Mouse (Mus musculus): Measurements from ENCODE around the gene Lrig3. TPM values are rescaled to one million over a fixed set of nuclear protein-coding genes. Genes with fewer than 3 reads are reported as not detected.

Gene Lrig3
- polyA plus RNA-seq, 1 experiment, result not detected

- H3K27me3 ChIP-seq (ENCODE audit: control insufficient read depth), result no peaks in the 10 kb centered on the region
- TF ChIP-seq TAL1 (IDR thresholded peaks at IDR 0.05; ENCODE audit: low read length) (no peak), GATA1 (IDR thresholded peaks at IDR 0.05; ENCODE audit: low read length) (no peak)
- H3K4me3 ChIP-seq (replicated peaks), result no peak overlapping the region
- no peaks in the 10 kb centered on the region for H3K4me1 ChIP-seq (ENCODE audit: control insufficient read depth)
- H3K9me3 ChIP-seq (ENCODE audit: control insufficient read depth, low read length), result peaks cover 19% of the 10 kb centered on the region
- H3K36me3 ChIP-seq (ENCODE audit: control insufficient read depth), result no peaks in the 10 kb centered on the region
Measured at GRCm38 (mm10) chr10:125991819-125992218, 25.9 kb downstream of the Lrig3 start.

DNA sequence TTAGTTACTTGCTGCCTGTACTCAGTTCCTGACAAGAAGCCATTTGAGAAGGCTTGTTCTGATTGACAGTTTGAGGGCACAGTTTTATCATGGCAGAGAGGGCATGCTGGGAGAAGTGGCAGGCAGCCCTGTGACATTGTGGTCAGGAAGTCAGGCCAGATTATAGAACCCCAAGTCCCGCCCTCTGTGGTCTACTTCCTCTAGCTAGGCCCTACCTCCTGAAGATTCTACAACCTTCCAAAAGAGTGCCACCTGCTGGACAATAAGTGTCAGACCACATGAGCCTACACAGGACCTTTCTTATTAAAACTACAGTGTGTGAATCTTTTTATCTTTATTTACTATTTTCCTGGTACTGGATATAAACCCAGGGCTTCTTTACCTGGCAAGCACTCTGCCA lies 28.9 kb downstream of the Lrig3 start:
- TF ChIP-seq TAL1 (IDR thresholded peaks at IDR 0.05; ENCODE audit: low read length) (no peak), GATA1 (IDR thresholded peaks at IDR 0.05; ENCODE audit: low read length) (no peak)
- Histone ChIP-seq H3K4me1 (ENCODE audit: control insufficient read depth) (no peaks in the 10 kb centered on the region), H3K9me3 (ENCODE audit: control insufficient read depth, low read length) (peaks cover 12% of the 10 kb centered on the region), H3K36me3 (ENCODE audit: control insufficient read depth) (no peaks in the 10 kb centered on the region), H3K27me3 (ENCODE audit: control insufficient read depth) (no peaks in the 10 kb centered on the region), H3K4me3 (replicated peaks) (no peak overlapping the region)

DNA sequence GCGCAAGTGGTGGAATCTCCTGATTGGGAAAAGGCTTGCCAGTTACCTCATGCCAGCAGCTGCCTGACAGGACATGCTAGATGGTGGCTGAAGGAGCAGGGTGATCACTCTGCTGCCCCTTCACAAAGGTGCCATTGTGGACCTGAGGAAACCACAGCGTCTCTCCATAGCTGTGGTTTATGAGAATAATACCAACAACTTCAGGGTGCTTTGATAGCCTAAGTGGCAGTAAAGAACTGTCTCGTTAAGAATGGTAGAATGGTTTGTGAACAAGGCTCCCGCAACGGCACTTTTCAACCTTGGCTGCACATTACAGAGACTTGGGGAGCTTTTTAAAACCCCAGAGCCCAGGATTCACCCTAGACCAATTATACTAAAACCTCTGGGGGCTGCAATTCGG lies 29.7 kb downstream of the Lrig3 start:
- H3K4me3 ChIP-seq (replicated peaks), result no peak overlapping the region

DNA sequence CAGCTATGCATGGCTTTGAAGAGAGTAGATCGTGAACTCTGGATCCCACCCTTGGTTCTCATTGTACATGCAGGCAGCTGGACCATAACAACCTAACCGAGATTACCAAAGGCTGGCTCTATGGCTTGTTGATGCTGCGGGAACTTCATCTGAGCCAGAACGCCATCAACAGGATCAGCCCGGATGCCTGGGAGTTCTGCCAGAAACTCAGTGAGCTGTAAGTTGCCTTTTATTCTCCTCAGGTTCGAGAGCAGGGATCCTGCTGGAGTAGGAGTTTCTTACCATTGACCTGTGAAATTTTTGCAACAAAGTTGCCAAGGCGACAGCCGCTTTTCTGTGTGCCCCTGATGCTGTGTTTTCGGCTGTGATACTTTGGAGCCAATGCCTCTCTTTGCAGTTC lies 31.0 kb downstream of the Lrig3 start:
- Histone ChIP-seq H3K36me3 (ENCODE audit: control insufficient read depth) (no peaks in the 10 kb centered on the region), H3K9me3 (ENCODE audit: control insufficient read depth, low read length) (peaks cover 19% of the 10 kb centered on the region), H3K4me3 (replicated peaks) (no peak overlapping the region), H3K27me3 (ENCODE audit: control insufficient read depth) (no peaks in the 10 kb centered on the region), H3K4me1 (ENCODE audit: control insufficient read depth) (no peaks in the 10 kb centered on the region)
- TF ChIP-seq GATA1 (IDR thresholded peaks at IDR 0.05; ENCODE audit: low read length) (no peak), TAL1 (IDR thresholded peaks at IDR 0.05; ENCODE audit: low read length) (no peak)

More for the DNA sequence above, 29.7 kb downstream of the Lrig3 start:
- TF ChIP-seq GATA1 (IDR thresholded peaks at IDR 0.05; ENCODE audit: low read length), result no peak
- no peak for TF ChIP-seq TAL1 (IDR thresholded peaks at IDR 0.05; ENCODE audit: low read length)
- H3K9me3 ChIP-seq (ENCODE audit: control insufficient read depth, low read length), result peaks cover 12% of the 10 kb centered on the region
- no peaks in the 10 kb centered on the region for H3K36me3 ChIP-seq (ENCODE audit: control insufficient read depth)
- no peaks in the 10 kb centered on the region for H3K4me1 ChIP-seq (ENCODE audit: control insufficient read depth)
- no peaks in the 10 kb centered on the region for H3K27me3 ChIP-seq (ENCODE audit: control insufficient read depth)

DNA sequence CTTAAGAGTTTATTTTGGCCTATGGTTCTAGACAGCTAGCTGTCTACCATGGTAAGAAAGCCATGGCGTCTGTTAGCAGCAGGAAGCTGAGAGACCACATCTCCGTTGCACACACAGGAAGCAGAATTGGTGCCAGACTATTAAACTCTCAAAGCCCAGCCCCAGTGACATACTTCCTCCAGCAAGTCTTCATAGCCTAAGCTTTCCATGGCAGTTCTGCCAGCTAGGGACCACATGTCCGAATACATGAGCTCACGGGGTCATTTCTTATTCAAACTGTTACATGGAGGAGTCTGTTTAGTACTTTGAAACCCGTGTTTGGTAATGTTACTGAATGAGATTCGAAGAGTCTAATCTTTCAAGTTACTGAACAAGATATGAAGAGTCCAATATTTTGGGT lies 33.6 kb downstream of the Lrig3 start:
- TF ChIP-seq TAL1 (IDR thresholded peaks at IDR 0.05; ENCODE audit: low read length) (no peak), GATA1 (IDR thresholded peaks at IDR 0.05; ENCODE audit: low read length) (no peak)
- Histone ChIP-seq H3K27me3 (ENCODE audit: control insufficient read depth) (no peaks in the 10 kb centered on the region), H3K36me3 (ENCODE audit: control insufficient read depth) (no peaks in the 10 kb centered on the region), H3K9me3 (ENCODE audit: control insufficient read depth, low read length) (peaks cover 22% of the 10 kb centered on the region), H3K4me1 (ENCODE audit: control insufficient read depth) (no peaks in the 10 kb centered on the region), H3K4me3 (replicated peaks) (no peak overlapping the region)

DNA sequence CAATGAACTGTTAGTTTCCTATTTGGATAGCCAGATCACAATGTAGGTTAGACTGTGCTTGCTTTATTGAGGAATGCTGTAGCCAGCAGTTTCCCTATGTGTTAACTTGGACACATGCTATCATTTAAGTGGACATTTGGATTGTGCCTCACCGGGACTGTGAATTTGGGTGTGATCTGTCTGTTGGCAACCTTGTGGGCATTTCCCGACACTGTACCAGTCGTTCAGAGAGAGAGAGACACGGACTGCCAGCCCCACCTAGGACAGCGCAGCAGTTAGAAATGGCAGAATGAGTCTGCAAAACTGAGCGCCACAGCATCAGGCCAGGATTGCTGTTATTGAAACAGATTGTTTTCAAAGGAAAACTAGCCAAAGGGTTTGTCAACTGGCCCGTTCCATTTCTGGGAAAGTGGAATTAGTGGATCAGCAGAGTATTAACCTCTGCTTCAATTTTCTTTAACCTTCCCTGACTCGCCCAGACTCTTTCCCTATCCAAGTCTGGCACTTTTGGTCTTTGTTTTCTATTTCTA lies 35.0 kb downstream of the Lrig3 start:
- Histone ChIP-seq H3K36me3 (ENCODE audit: control insufficient read depth) (no peaks in the 10 kb centered on the region), H3K27me3 (ENCODE audit: control insufficient read depth) (no peaks in the 10 kb centered on the region), H3K4me1 (ENCODE audit: control insufficient read depth) (no peaks in the 10 kb centered on the region), H3K9me3 (ENCODE audit: control insufficient read depth, low read length) (peaks cover 17% of the 10 kb centered on the region), H3K4me3 (replicated peaks) (no peak overlapping the region)
- no peak for TF ChIP-seq GATA1 (IDR thresholded peaks at IDR 0.05; ENCODE audit: low read length)
- no peak for TF ChIP-seq TAL1 (IDR thresholded peaks at IDR 0.05; ENCODE audit: low read length)

DNA sequence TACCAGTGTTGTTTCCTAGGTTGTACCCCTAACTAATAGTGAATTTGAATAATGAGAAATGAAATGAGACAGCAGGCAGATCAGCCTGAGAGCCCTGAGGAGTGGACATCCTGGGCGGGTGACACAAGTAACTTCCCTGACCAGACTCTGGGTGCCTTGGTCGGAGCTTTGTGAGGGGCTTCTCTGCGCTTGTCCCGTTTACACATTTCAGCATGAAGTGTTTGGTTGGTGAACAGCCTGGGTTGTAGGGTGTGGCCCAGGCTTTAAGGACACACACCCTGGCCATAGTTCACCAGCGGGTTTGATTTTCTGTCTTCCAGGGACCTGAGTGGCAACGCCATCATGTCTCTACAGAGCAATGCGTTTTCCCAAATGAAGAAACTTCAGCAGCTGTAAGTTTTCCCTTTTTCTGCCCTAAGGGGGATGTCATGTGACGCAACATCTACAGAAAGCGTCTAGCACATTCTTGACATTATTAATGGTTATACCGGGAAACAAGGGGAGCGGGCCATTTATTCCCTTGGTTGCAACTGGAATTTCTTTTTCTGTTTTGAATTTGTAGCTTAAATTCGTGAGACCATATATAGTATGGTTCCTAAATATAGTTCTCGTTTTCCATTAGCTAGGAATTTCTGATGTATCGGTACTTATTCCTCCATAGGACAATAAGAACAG lies 36.2 kb downstream of the Lrig3 start:
- H3K9me3 ChIP-seq (ENCODE audit: control insufficient read depth, low read length), result peaks cover 25% of the 10 kb centered on the region
- H3K27me3 ChIP-seq (ENCODE audit: control insufficient read depth), result no peaks in the 10 kb centered on the region
- H3K36me3 ChIP-seq (ENCODE audit: control insufficient read depth), result no peaks in the 10 kb centered on the region
- H3K4me3 ChIP-seq (replicated peaks), result no peak overlapping the region
- no peaks in the 10 kb centered on the region for H3K4me1 ChIP-seq (ENCODE audit: control insufficient read depth)
- TF ChIP-seq GATA1 (IDR thresholded peaks at IDR 0.05; ENCODE audit: low read length) (no peak), TAL1 (IDR thresholded peaks at IDR 0.05; ENCODE audit: low read length) (no peak)

GRCm38 (mm10) chr10:126002818-126003506 lies 37.0 kb downstream of the Lrig3 start:
- Histone ChIP-seq H3K27me3 (ENCODE audit: control insufficient read depth) (no peaks in the 10 kb centered on the region), H3K4me3 (replicated peaks) (no peak overlapping the region), H3K36me3 (ENCODE audit: control insufficient read depth) (no peaks in the 10 kb centered on the region), H3K4me1 (ENCODE audit: control insufficient read depth) (no peaks in the 10 kb centered on the region), H3K9me3 (ENCODE audit: control insufficient read depth, low read length) (peaks cover 27% of the 10 kb centered on the region)
- TF ChIP-seq TAL1 (IDR thresholded peaks at IDR 0.05; ENCODE audit: low read length) (no peak), GATA1 (IDR thresholded peaks at IDR 0.05; ENCODE audit: low read length) (no peak)

DNA sequence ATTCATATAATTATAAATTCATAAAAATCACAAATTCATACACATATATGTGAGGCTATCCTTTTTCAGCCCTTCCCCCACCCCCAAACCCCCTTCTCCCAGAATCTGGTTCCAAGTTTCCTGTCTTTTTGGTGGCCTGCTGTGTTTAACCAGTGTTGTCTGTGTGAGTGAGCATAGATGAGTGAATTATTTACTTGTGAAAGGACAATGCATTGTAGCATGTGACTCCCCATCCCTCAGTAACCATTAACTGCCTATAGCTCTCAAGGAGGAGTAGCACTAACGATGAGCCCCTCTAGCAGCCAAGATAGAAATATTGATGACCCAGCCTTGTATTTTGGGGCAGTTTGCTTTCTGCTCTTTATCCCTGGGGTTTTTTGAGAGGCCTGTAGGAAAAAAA lies 37.9 kb downstream of the Lrig3 start:
- H3K4me3 ChIP-seq (replicated peaks), result no peak overlapping the region
- H3K27me3 ChIP-seq (ENCODE audit: control insufficient read depth), result no peaks in the 10 kb centered on the region
- H3K9me3 ChIP-seq (ENCODE audit: control insufficient read depth, low read length), result peaks cover 36% of the 10 kb centered on the region
- no peaks in the 10 kb centered on the region; the same call in 1 of the 2 replicates for H3K36me3 ChIP-seq (ENCODE audit: control insufficient read depth)
- H3K4me1 ChIP-seq (ENCODE audit: control insufficient read depth), result no peaks in the 10 kb centered on the region
- no peak for TF ChIP-seq TAL1 (IDR thresholded peaks at IDR 0.05; ENCODE audit: low read length)
- TF ChIP-seq GATA1 (IDR thresholded peaks at IDR 0.05; ENCODE audit: low read length), result no peak
